Mouse (Mus musculus): ENCODE data around the gene Mcpt4.

- TF ChIP-seq CTCF (IDR thresholded peaks at IDR 0.05; ENCODE audit: extremely low read depth, insufficient read length, insufficient replicate concordance, low read depth, low read length) (no peak), POLR2A (IDR thresholded peaks at IDR 0.05; ENCODE audit: low read depth, low read length) (no peak)
Observed at GRCm38 (mm10) chr14:56013924-56014323, 48.2 kb downstream of the Mcpt4 start.
